In the genomic region with DNA sequence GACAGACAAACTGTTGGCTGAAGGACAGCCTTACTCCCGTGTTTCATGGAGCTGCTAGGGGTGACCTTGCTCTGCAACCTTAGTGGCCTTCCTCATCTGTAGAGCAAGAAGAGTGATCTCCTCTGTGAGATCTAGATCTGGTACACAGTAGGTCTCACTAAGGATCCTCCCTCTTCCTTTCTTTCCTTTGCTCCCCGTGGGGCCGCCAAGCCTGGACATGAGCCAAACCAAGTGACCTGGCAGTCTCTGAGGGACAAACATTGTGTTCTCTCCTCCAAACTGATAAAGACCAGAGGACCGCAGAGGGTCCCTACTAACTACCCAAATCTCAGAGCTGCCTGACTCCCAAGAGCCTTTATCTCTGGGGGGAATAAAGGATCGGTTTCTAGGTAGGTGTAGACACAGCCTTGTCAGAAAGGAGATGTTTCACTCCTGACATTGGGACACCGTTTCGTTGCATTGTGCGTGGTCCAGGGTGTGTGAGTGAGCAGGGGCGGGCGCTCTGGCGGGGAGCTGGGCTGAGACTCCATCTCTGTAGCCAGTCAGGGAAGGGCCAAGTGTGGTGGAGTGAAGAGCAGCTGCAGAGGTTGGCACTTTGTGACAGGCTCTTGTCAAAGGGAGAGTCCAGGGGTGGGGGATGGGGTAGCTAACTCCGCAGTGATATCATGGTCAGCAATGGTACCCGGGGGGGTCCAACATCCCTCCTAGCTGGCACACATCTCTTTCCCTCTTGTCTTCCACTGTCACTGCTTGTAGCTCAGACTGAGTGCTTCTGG, we compare ENCODE assay signal across 8 mouse cellular contexts. TPM values are rescaled to one million over a fixed set of nuclear protein-coding genes. Genes with fewer than 3 reads are reported as not detected.
DNase-seq lines count a peak whose midpoint lies in the region; ATAC-seq and TF ChIP-seq lines count a peak whose summit lies in the region.

No protein-coding gene starts in this region.

- no peak for TF ChIP-seq POLR2A in ES-Bruce4 (IDR thresholded peaks at IDR 0.05; ENCODE audit: insufficient read depth, low read length)
- no peak for TF ChIP-seq POLR2A in cerebellum, adult 2 months (IDR thresholded peaks at IDR 0.05; ENCODE audit: borderline replicate concordance, insufficient read depth, low read length)

- no peak for TF ChIP-seq CTCF in ES-Bruce4 (IDR thresholded peaks at IDR 0.05; ENCODE audit: low read depth, low read length)
- TF ChIP-seq CTCF in cerebellum, adult 2 months (IDR thresholded peaks at IDR 0.05; ENCODE audit: borderline replicate concordance, insufficient read depth, low read depth, low read length), result no peak

- WGBS in forebrain, embryonic 12.5 days, result 75% methylated on average over 13 of the region's 13 CpGs
- WGBS in forebrain, embryonic 14.5 days, result 70% methylated on average over 13 of the region's 13 CpGs
- 23% methylated on average over 13 of the region's 13 CpGs for WGBS in heart, embryonic 10.5 days
- WGBS in cerebellum, adult 2 months, result 48% methylated on average over 13 of the region's 13 CpGs

- TF ChIP-seq EP300 in ES-Bruce4 (IDR thresholded peaks at IDR 0.05; ENCODE audit: insufficient read depth, low read depth, low read length), result no peak

- no peak overlapping the region for H3K4me3 ChIP-seq in forebrain, embryonic 12.5 days (replicated peaks)
- no peak overlapping the region for H3K4me3 ChIP-seq in forebrain, embryonic 14.5 days (ENCODE audit: low read depth, low read length)
- peak overlapping the region; percentile 21; the same call in 1 of the 2 replicates for H3K4me3 ChIP-seq in ES-Bruce4 (ENCODE audit: low read depth, low read length)
- H3K4me3 ChIP-seq in heart, embryonic 10.5 days, result no peak overlapping the region
- H3K4me3 ChIP-seq in cerebellum, adult 2 months (replicated peaks; ENCODE audit: insufficient read depth, low read depth, low read length), result no peak overlapping the region

- H3K27ac ChIP-seq in forebrain, embryonic 12.5 days, result 0 out of 2 replicates have a peak overlapping the region, but pooled peaks have one; percentile 3
- H3K27ac ChIP-seq in forebrain, embryonic 14.5 days (ENCODE audit: low read depth, low read length), result no peak overlapping the region
- H3K27ac ChIP-seq in ES-Bruce4 (ENCODE audit: insufficient read depth, low read length), result peak overlapping the region; percentile 42
- peak overlapping the region; percentile 89 for H3K27ac ChIP-seq in heart, embryonic 10.5 days
- no peak overlapping the region for H3K27ac ChIP-seq in cerebellum, adult 2 months (ENCODE audit: insufficient read depth, low read length)

- H3K36me3 ChIP-seq in forebrain, embryonic 12.5 days (replicated peaks), result no peaks in the 10 kb centered on the region
- H3K36me3 ChIP-seq in forebrain, embryonic 14.5 days (ENCODE audit: control insufficient read depth, insufficient read depth, low read length), result no peaks in the 10 kb centered on the region
- no peaks in the 10 kb centered on the region for H3K36me3 ChIP-seq in ES-Bruce4 (ENCODE audit: control insufficient read depth, insufficient read depth, low read length, poor library complexity, severe bottlenecking)
- no peaks in the 10 kb centered on the region for H3K36me3 ChIP-seq in heart, embryonic 10.5 days

- H3K9me3 ChIP-seq in forebrain, embryonic 12.5 days, result no peaks in the 10 kb centered on the region
- no peaks in the 10 kb centered on the region for H3K9me3 ChIP-seq in forebrain, embryonic 14.5 days (replicated peaks; ENCODE audit: control insufficient read depth, low read length)
- H3K9me3 ChIP-seq in ES-Bruce4 (replicated peaks; ENCODE audit: control insufficient read depth, insufficient read depth, low read length, poor library complexity, severe bottlenecking), result no peaks in the 10 kb centered on the region
- H3K9me3 ChIP-seq in heart, embryonic 10.5 days, result no peaks in the 10 kb centered on the region

- no peak overlapping the region for H3K9ac ChIP-seq in forebrain, embryonic 12.5 days
- H3K9ac ChIP-seq in forebrain, embryonic 14.5 days (ENCODE audit: low read length), result no peak overlapping the region
- H3K9ac ChIP-seq in ES-Bruce4 (ENCODE audit: low read depth, poor library complexity, severe bottlenecking), result peak overlapping the region; percentile 5; the same call in 1 of the 2 replicates

- DNase-seq in forebrain, embryonic 14.5 days (ENCODE audit: low spot score), result no peak
- DNase-seq in heart, embryonic 10.5 days (ENCODE audit: low spot score), result no peak
- peak; percentile 48 to 52 for DNase-seq in kidney, postnatal 4 days
- DNase-seq in cerebellum, adult 2 months, result no peak
- no peak for DNase-seq in retina, postnatal 1 day
- no peak for DNase-seq in frontal cortex, postnatal 10 days (ENCODE audit: low spot score in 2 of 2)

- peaks cover 45% of the 10 kb centered on the region for H3K4me1 ChIP-seq in forebrain, embryonic 12.5 days
- H3K4me1 ChIP-seq in forebrain, embryonic 14.5 days (ENCODE audit: control insufficient read depth, insufficient read depth, low read length), result peaks cover 15% of the 10 kb centered on the region
- peaks cover 15% of the 10 kb centered on the region for H3K4me1 ChIP-seq in ES-Bruce4 (ENCODE audit: control insufficient read depth, insufficient read depth, low read length)
- peaks cover 58% of the 10 kb centered on the region for H3K4me1 ChIP-seq in heart, embryonic 10.5 days
- peaks cover 19% of the 10 kb centered on the region for H3K4me1 ChIP-seq in cerebellum, adult 2 months (ENCODE audit: control insufficient read depth, insufficient read depth, low read length)

- no peaks in the 10 kb centered on the region for H3K27me3 ChIP-seq in forebrain, embryonic 12.5 days
- no peaks in the 10 kb centered on the region for H3K27me3 ChIP-seq in forebrain, embryonic 14.5 days (replicated peaks; ENCODE audit: control insufficient read depth, insufficient read depth, low read length)
- H3K27me3 ChIP-seq in ES-Bruce4 (ENCODE audit: control insufficient read depth, insufficient read depth, low read length, poor library complexity, severe bottlenecking), result no peaks in the 10 kb centered on the region
- H3K27me3 ChIP-seq in heart, embryonic 10.5 days (ENCODE audit: insufficient read depth, poor library complexity, severe bottlenecking), result no peaks in the 10 kb centered on the region
- H3K27me3 ChIP-seq in cerebellum, adult 2 months (ENCODE audit: control insufficient read depth, insufficient read depth, low read length), result no peaks in the 10 kb centered on the region

- H3K4me2 ChIP-seq in forebrain, embryonic 12.5 days, result no peak overlapping the region
- no peak overlapping the region for H3K4me2 ChIP-seq in forebrain, embryonic 14.5 days (ENCODE audit: low read length)

- no peak for ATAC-seq in forebrain, embryonic 12.5 days (ENCODE audit: low FRiP score)
- ATAC-seq in forebrain, embryonic 14.5 days, result no peak

RNA-seq across cellular contexts. Expression of a gene that starts 12.8 kb away (rescaled TPM):
- polyA plus RNA-seq in forebrain, embryonic 12.5 days (2016; fragmentation: Nextera tagmentation; extraction: Ambion mirVana), result 0.12 and 0.20 TPM in 2 replicates
- polyA plus RNA-seq in forebrain, embryonic 14.5 days (2014; fragmentation: Nextera tagmentation; extraction: Ambion mirVana), result 0.23 TPM in 1 of 2 replicates, not detected in the other
- polyA plus RNA-seq in ES-Bruce4 (2011; ENCODE audit: insufficient read depth, insufficient read length, low read depth, missing spikeins), result 0.70 and 1.9 TPM in 2 replicates
- 0.36 and 0.43 TPM in 2 replicates for polyA plus RNA-seq in heart, embryonic 10.5 days (2016; fragmentation: Nextera tagmentation; extraction: Ambion mirVana)
- polyA plus RNA-seq in cerebellum, adult 2 months (2012; rRNA removed), result 0.32 and 0.38 TPM in 2 replicates

RNA-seq across cellular contexts. Expression of a gene that starts 38.7 kb away (rescaled TPM):
- 30.3 and 31.3 TPM in 2 replicates for polyA plus RNA-seq in forebrain, embryonic 12.5 days (2016; fragmentation: Nextera tagmentation; extraction: Ambion mirVana)
- 44.2 and 47.1 TPM in 2 replicates for polyA plus RNA-seq in forebrain, embryonic 14.5 days (2014; fragmentation: Nextera tagmentation; extraction: Ambion mirVana)
- 22.8 and 24.3 TPM in 2 replicates for polyA plus RNA-seq in ES-Bruce4 (2011; ENCODE audit: insufficient read depth, insufficient read length, low read depth, missing spikeins)
- polyA plus RNA-seq in heart, embryonic 10.5 days (2016; fragmentation: Nextera tagmentation; extraction: Ambion mirVana), result 32.3 and 33.1 TPM in 2 replicates
- 30.0 and 30.5 TPM in 2 replicates for polyA plus RNA-seq in cerebellum, adult 2 months (2012; rRNA removed)

RNA-seq across cellular contexts. Expression of a gene that starts 50.0 kb away (rescaled TPM):
- 7.2 and 8.1 TPM in 2 replicates for polyA plus RNA-seq in forebrain, embryonic 12.5 days (2016; fragmentation: Nextera tagmentation; extraction: Ambion mirVana)
- 8.6 and 12.2 TPM in 2 replicates for polyA plus RNA-seq in forebrain, embryonic 14.5 days (2014; fragmentation: Nextera tagmentation; extraction: Ambion mirVana)
- polyA plus RNA-seq in ES-Bruce4 (2011; ENCODE audit: insufficient read depth, insufficient read length, low read depth, missing spikeins), result 88.2 and 102 TPM in 2 replicates
- polyA plus RNA-seq in heart, embryonic 10.5 days (2016; fragmentation: Nextera tagmentation; extraction: Ambion mirVana), result 8.4 and 12.2 TPM in 2 replicates
- 30.8 and 34.3 TPM in 2 replicates for polyA plus RNA-seq in cerebellum, adult 2 months (2012; rRNA removed)

Comparison
In these comparisons a context has a peak if more than half of its experiments do, and no peak if none do; other contexts are left out.
1. H3K27ac ChIP-seq: peak in forebrain, embryonic 12.5 days (single experiment), ES-Bruce4 (single experiment) and heart, embryonic 10.5 days (single experiment); none in forebrain, embryonic 14.5 days (single experiment) and cerebellum, adult 2 months (single experiment).
2. DNase-seq: peak in kidney, postnatal 4 days (2 of 2); none in forebrain, embryonic 14.5 days (single experiment), heart, embryonic 10.5 days (single experiment), cerebellum, adult 2 months (0 of 2), retina, postnatal 1 day (single experiment) and frontal cortex, postnatal 10 days (0 of 2).